Mouse (Mus musculus) c-Kit-positive CD71-positive TER-119-negative erythroid progenitor cells, embryonic 14.5 days (primary cell): ENCODE data around the gene Nr2f1.

ENCODE experiments used
- DNase-seq: peaks from one replicate; pipeline ENCODE4 v3.0.0-alpha.2; 2013; ENCODE audit warnings: low read depth

Nr2f1 gene

GRCm38 (mm10) chr13:78179312-78180097 is 20.1 kb downstream of the Nr2f1 start:
- no peak for DNase-seq

GRCm38 (mm10) chr13:78178771-78179170 is 20.8 kb downstream of the Nr2f1 start:
- DNase-seq, result no peak

- no peak for DNase-seq
These were observed 21.5 kb downstream of the Nr2f1 start for GRCm38 (mm10) chr13:78178021-78178420.

GRCm38 (mm10) chr13:78177381-78177950 is 22.1 kb downstream of the Nr2f1 start:
- no peak for DNase-seq

GRCm38 (mm10) chr13:78175821-78176380 is 23.7 kb downstream of the Nr2f1 start:
- no peak for DNase-seq

GRCm38 (mm10) chr13:78174891-78175290 is 24.7 kb downstream of the Nr2f1 start:
- no peak for DNase-seq

GRCm38 (mm10) chr13:78174191-78174590 is 25.4 kb downstream of the Nr2f1 start:
- no peak for DNase-seq

- DNase-seq, result no peak
These were observed 26.7 kb downstream of the Nr2f1 start for GRCm38 (mm10) chr13:78172861-78173260.

- DNase-seq, result no peak
These were observed 27.4 kb downstream of the Nr2f1 start for GRCm38 (mm10) chr13:78171984-78172636.

GRCm38 (mm10) chr13:78171320-78171719 is 28.2 kb downstream of the Nr2f1 start:
- DNase-seq, result no peak

- no peak for DNase-seq
These were observed 31.4 kb downstream of the Nr2f1 start for GRCm38 (mm10) chr13:78168166-78168565.

GRCm38 (mm10) chr13:78164941-78165340 is 34.6 kb downstream of the Nr2f1 start:
- no peak for DNase-seq

- peak; percentile 21 for DNase-seq
These were observed 36.2 kb downstream of the Nr2f1 start for GRCm38 (mm10) chr13:78163087-78163958.

GRCm38 (mm10) chr13:78162149-78162548 is 37.4 kb downstream of the Nr2f1 start:
- no peak for DNase-seq

- DNase-seq, result no peak
These were observed 42.1 kb downstream of the Nr2f1 start for GRCm38 (mm10) chr13:78157465-78157864.
